Comparison of ENCODE assay signal across 11 mouse cellular contexts in the genomic region with DNA sequence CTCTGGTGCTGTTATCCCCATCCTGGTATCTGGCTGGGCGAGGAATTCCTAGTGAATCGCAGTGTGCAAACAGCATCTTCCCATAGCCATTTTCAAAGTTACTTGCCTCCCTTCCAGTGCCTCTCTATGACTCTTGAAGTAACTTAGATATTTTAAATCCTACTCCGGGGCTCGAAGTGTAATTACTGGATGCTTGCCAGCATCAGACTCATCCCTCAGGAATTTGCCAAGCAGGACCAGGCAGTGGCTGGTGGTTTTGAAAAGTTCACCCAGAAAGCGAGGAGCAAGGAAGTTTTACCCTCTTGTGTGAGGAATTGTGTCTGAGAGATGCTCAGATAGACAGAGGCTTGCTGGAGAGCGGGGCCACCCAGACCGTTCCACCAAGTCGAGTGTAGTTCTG. TPM values are rescaled to one million over a fixed set of nuclear protein-coding genes. Genes with fewer than 3 reads are reported as not detected.
DNase-seq lines count a peak whose midpoint lies in the region; ATAC-seq and TF ChIP-seq lines count a peak whose summit lies in the region.
"Had no signal": no experiment of that assay in that cellular context is flagged by ENCODE, and none has a peak within 500 bp of the region (broad histone marks: within the 10 kb centered on the region; RNA-seq: fewer than 3 reads in every experiment).

No protein-coding gene starts in this region.

- no peak overlapping the region for H3K4me2 ChIP-seq in heart, postnatal 0 days (ENCODE audit: low read depth, low read length)
- no peak overlapping the region for H3K4me2 ChIP-seq in neural tube, embryonic 15.5 days
- H3K4me2 ChIP-seq: midbrain, embryonic 12.5 days had no signal

- no peak overlapping the region for H3K27ac ChIP-seq in kidney, adult 2 months (ENCODE audit: insufficient read depth, low read depth, low read length)
- H3K27ac ChIP-seq in heart, postnatal 0 days (ENCODE audit: low read depth): peak overlapping the region; percentile 82
- H3K27ac ChIP-seq in neural tube, embryonic 15.5 days (replicated peaks): no peak overlapping the region
- H3K27ac ChIP-seq: midbrain, embryonic 12.5 days had no signal

- DNase-seq in adrenal gland, adult (ENCODE audit: inconsistent age in 2 of 2, low spot score in 1 of 2): peak; percentile 69 to 87
- no peak for DNase-seq in adrenal gland, adult 18-20 months (ENCODE audit: low spot score in 2 of 2)
- DNase-seq in kidney, adult 2 months: peak; percentile 46
- no peak for DNase-seq in kidney, postnatal 4 days
- DNase-seq in heart, postnatal 0 days (ENCODE audit: low spot score): peak; percentile 55
- DNase-seq in lung, postnatal 36 days: peak; percentile 78
- no peak for DNase-seq in cerebellum, adult 18-20 months
- DNase-seq: embryo, embryonic 11 days; gastrocnemius, postnatal 25 days had no signal

- no peak for TF ChIP-seq EP300 in heart, postnatal 0 days (IDR thresholded peaks at IDR 0.05; ENCODE audit: low read depth)

- no peak for TF ChIP-seq CTCF in kidney, adult 2 months (conservative IDR thresholded peaks at IDR 0.05; ENCODE audit: insufficient read depth, insufficient read length, low read depth, low read length)
- TF ChIP-seq CTCF in heart, postnatal 0 days (IDR thresholded peaks at IDR 0.05; ENCODE audit: low read depth): no peak

- H3K36me3 ChIP-seq in kidney, adult 2 months (ENCODE audit: control insufficient read depth, insufficient read depth, low read length): no peaks in the 10 kb centered on the region
- H3K36me3 ChIP-seq in heart, postnatal 0 days (replicated peaks; ENCODE audit: control insufficient read depth, insufficient read depth, low read length): no peaks in the 10 kb centered on the region
- no peaks in the 10 kb centered on the region for H3K36me3 ChIP-seq in neural tube, embryonic 15.5 days
- H3K36me3 ChIP-seq: midbrain, embryonic 12.5 days had no signal

- H3K4me3 ChIP-seq in kidney, adult 2 months (ENCODE audit: insufficient read depth, low read depth, low read length): no peak overlapping the region
- H3K4me3 ChIP-seq in heart, postnatal 0 days (ENCODE audit: low read depth, low read length): no peak overlapping the region
- H3K4me3 ChIP-seq in neural tube, embryonic 15.5 days (replicated peaks): no peak overlapping the region
- H3K4me3 ChIP-seq: midbrain, embryonic 12.5 days had no signal

- no peaks in the 10 kb centered on the region for H3K27me3 ChIP-seq in kidney, adult 2 months (replicated peaks; ENCODE audit: control insufficient read depth, insufficient read depth, low read length)
- H3K27me3 ChIP-seq in heart, postnatal 0 days (ENCODE audit: control insufficient read depth, insufficient read depth, low read length): no peaks in the 10 kb centered on the region
- H3K27me3 ChIP-seq in neural tube, embryonic 15.5 days (replicated peaks): no peaks in the 10 kb centered on the region
- H3K27me3 ChIP-seq: midbrain, embryonic 12.5 days had no signal

- peaks cover 26% of the 10 kb centered on the region for H3K4me1 ChIP-seq in kidney, adult 2 months (ENCODE audit: control insufficient read depth, insufficient read depth, low read length)
- H3K4me1 ChIP-seq in heart, postnatal 0 days (ENCODE audit: control insufficient read depth, insufficient read depth): peaks cover 71% of the 10 kb centered on the region
- H3K4me1 ChIP-seq in neural tube, embryonic 15.5 days: peaks cover 29% of the 10 kb centered on the region

- no peaks in the 10 kb centered on the region for H3K9me3 ChIP-seq in heart, postnatal 0 days (replicated peaks; ENCODE audit: control insufficient read depth, low read length)
- no peaks in the 10 kb centered on the region for H3K9me3 ChIP-seq in neural tube, embryonic 15.5 days (replicated peaks)
- H3K9me3 ChIP-seq: midbrain, embryonic 12.5 days had no signal

- WGBS in kidney, adult 2 months: 48% methylated on average over 8 of the region's 8 CpGs
- 15% methylated on average over 8 of the region's 8 CpGs for whole genome bisulfite sequencing in heart, postnatal 0 days
- 74% methylated on average over 8 of the region's 8 CpGs for WGBS in neural tube, embryonic 15.5 days

- H3K9ac ChIP-seq in heart, postnatal 0 days (replicated peaks; ENCODE audit: low read depth, low read length): no peak overlapping the region
- H3K9ac ChIP-seq in neural tube, embryonic 15.5 days (replicated peaks): no peak overlapping the region
- H3K9ac ChIP-seq: midbrain, embryonic 12.5 days had no signal

- TF ChIP-seq POLR2A in kidney, adult 2 months (IDR thresholded peaks at IDR 0.05; ENCODE audit: low read depth, low read length): no peak

- no peak for ATAC-seq in heart, postnatal 0 days (ENCODE audit: insufficient read depth, low read depth)
- no peak for ATAC-seq in neural tube, embryonic 15.5 days (ENCODE audit: low FRiP score)

RNA-seq across cellular contexts. Expression of gene Sh3bp4, which starts 51.3 kb away (rescaled TPM):
- 10 to 100 TPM; 19.4 to 21.1 TPM for total RNA-seq in adrenal gland, adult 18-20 months (2021)
- polyA plus RNA-seq in kidney, adult 2 months (2012; rRNA removed): 14.8 and 18.1 TPM in 2 replicates
- 50.6 and 74.8 TPM in 2 replicates for total RNA-seq in heart, postnatal 0 days (2014; rRNA removed; ENCODE audit: low replicate concordance)
- 11.0 and 15.1 TPM in 2 replicates for polyA plus RNA-seq in heart, postnatal 0 days (2015; fragmentation: Nextera tagmentation; extraction: Ambion mirVana)
- 14.2 and 14.4 TPM in 2 replicates for polyA plus RNA-seq in neural tube, embryonic 15.5 days (2015; fragmentation: Nextera tagmentation; extraction: Ambion mirVana)

Comparison
In these comparisons a context has a peak if more than half of its experiments do, and no peak if none do; other contexts are left out.
1. DNase-seq: peak in adrenal gland, adult (2 of 2), kidney, adult 2 months (single experiment), heart, postnatal 0 days (single experiment) and lung, postnatal 36 days (single experiment); none in adrenal gland, adult 18-20 months (0 of 2), kidney, postnatal 4 days (0 of 2) and cerebellum, adult 18-20 months (0 of 2).